Mouse (Mus musculus) E14TG2a.4 (cell line): Measurements from ENCODE around the gene Dnase2a.
A peak's percentile ranks its signal among the peaks of the same experiment; 100 is the strongest.
"Not testable (repeated sequence)": the region's sequence is repeated elsewhere in the genome, so short reads cannot be mapped to it uniquely, and the experiment has no call there.

ENCODE experiments used
- H3K27me3 ChIP-seq: 2 replicates; pipeline ENCODE4 v1.6.1; 2014; ENCODE audit warnings: low read length, control low read depth; ENCODE audit not compliant: insufficient read depth
- H3K36me3 ChIP-seq: 2 replicates; pipeline ENCODE4 v1.6.1; 2014; ENCODE audit warnings: low read length, control low read depth; ENCODE audit not compliant: insufficient read depth
- H3K4me1 ChIP-seq: replicated peaks from 2 replicates; pipeline ENCODE4 v1.6.1; 2014; ENCODE audit warnings: low read depth, low read length, control low read depth
- H3K4me3 ChIP-seq: replicated peaks from 2 replicates; pipeline ENCODE4 v1.5.1; 2014; ENCODE audit warnings: mild to moderate bottlenecking, low read length
- H3K9me3 ChIP-seq: 2 replicates; pipeline ENCODE4 v1.6.1; 2014; ENCODE audit warnings: low read length, control low read depth
- CTCF ChIP-seq: conservative IDR thresholded peaks from 2 replicates; pipeline ENCODE4 v1.5.1; 2014; ENCODE audit warnings: low read length
- NANOG ChIP-seq: IDR thresholded peaks from 2 replicates; pipeline ENCODE4 v1.6.1; 2014; ENCODE audit warnings: borderline replicate concordance, low read length, mixed read lengths
- POU5F1 ChIP-seq: IDR thresholded peaks from 2 replicates; pipeline ENCODE4 v1.6.1; 2014; ENCODE audit warnings: low read length, borderline replicate concordance

The Dnase2a gene

DNA sequence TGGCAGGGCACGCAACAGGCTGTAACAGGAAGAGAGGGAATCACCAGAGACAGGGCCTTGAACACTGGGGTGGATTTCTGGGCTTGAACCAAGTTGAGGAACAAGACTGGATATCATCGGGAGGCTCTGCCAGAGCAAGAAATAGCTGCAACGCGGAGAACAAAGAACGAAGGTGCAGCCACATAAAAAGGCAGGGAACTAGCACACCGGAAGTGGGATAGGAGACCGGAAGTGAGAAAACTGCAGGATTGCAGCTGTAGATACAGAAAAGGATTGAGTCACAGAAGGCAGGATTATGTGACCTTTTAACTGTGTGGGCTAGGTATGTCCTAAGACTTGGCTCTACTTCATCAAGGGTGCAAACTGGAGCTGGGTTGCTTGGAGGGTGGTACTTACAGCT is 4.0 kb upstream of the Dnase2a start:
- Histone ChIP-seq H3K36me3 (peaks cover 12% of the 10 kb centered on the region), H3K4me1 (peaks cover 58% of the 10 kb centered on the region), H3K9me3 (no peaks in the 10 kb centered on the region), H3K27me3 (peaks cover 21% of the 10 kb centered on the region), H3K4me3 (no peak overlapping the region)
- TF ChIP-seq CTCF, result no peak
- TF ChIP-seq NANOG, result no peak
- no peak for TF ChIP-seq POU5F1

- H3K9me3 ChIP-seq, result no peaks in the 10 kb centered on the region
- TF ChIP-seq CTCF (no peak), POU5F1 (no peak), NANOG (no peak)
Observed at GRCm38 (mm10) chr8:84907037-84907436, 1.3 kb upstream of the Dnase2a start.

DNA sequence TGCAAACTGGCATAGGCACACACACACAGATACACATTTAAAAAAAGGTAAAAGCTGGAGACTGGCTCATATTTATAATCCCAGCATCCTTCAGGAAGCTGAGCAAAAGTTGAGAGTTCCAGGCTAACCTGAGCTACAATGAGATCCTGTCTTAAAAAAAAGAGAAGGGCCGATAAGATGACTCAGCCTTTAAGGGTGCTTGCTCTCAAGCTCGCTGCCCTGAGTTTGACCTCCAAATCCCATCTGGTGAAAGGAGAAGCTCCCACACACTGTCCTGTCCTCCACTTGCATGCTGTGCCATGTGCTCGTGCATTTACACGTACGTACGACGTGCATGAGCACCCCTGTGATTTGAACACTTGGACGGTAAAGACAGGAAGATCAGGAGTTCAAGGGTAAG is 867 bp upstream of the Dnase2a start:
- Histone ChIP-seq H3K4me1 (peaks cover 69% of the 10 kb centered on the region), H3K27me3 (peaks cover 22% of the 10 kb centered on the region), H3K9me3 (no peaks in the 10 kb centered on the region), H3K36me3 (peaks cover 27% of the 10 kb centered on the region), H3K4me3 (no peak overlapping the region)
- TF ChIP-seq CTCF (no peak), NANOG (no peak), POU5F1 (no peak)

More at GRCm38 (mm10) chr8:84907037-84907436, 1.3 kb upstream of the Dnase2a start:
- peaks cover 22% of the 10 kb centered on the region for H3K27me3 ChIP-seq
- H3K4me3 ChIP-seq, result no peak overlapping the region
- peaks cover 27% of the 10 kb centered on the region for H3K36me3 ChIP-seq
- peaks cover 69% of the 10 kb centered on the region for H3K4me1 ChIP-seq

DNA sequence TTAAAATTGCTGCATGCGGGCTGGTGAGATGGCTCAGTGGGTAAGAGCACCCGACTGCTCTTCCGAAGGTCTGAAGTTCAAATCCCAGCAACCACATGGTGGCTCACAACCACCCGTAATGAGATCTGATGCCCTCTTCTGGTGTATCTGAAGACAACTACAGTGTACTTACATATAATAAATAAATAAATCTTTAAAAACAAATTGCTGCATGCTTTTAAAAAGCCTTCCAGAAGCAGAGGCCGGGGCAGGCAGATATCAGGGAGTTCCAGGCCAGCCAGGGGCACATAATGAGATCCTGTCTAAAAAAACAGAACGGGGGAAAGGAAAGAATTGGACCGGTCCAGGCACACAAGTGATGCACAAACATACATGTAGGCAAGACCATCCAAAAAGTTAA is 381 bp upstream of the Dnase2a start:
- Histone ChIP-seq H3K27me3 (peaks cover 23% of the 10 kb centered on the region), H3K4me3 (peak overlapping the region; percentile 87), H3K36me3 (peaks cover 27% of the 10 kb centered on the region), H3K4me1 (peaks cover 71% of the 10 kb centered on the region)
- not testable (repeated sequence) for H3K9me3 ChIP-seq

DNA sequence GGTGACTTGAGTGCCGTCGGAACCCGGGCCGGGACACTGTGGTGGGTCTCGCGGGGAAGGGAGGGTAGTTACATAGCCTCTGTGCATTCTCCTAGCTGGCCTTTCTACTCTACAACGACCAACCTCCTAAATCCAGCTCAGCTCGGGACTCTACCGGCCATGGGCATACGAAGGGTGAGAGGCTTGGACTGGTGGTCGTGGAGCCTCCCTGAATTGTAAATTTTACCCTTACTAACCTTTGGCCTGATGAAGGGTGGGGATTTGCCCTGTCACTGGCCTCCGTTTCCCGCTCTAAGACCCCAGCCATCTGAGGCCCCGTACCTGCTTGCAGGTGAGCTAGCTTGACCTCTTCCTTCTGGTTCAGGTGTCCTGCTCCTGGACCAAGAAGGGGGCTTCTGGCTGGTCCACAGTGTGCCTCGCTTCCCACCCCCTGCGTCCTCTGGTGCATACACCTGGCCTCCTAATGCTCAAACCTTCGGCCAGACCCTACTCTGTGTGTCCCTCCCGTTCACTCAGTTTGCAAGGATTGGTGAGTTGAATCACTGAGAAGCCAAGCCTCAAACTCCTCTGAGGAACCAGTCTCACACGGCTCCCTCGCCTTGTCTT is 905 bp downstream of the Dnase2a start:
- no peak for TF ChIP-seq CTCF
- no peak for TF ChIP-seq NANOG
- TF ChIP-seq POU5F1, result no peak

DNA sequence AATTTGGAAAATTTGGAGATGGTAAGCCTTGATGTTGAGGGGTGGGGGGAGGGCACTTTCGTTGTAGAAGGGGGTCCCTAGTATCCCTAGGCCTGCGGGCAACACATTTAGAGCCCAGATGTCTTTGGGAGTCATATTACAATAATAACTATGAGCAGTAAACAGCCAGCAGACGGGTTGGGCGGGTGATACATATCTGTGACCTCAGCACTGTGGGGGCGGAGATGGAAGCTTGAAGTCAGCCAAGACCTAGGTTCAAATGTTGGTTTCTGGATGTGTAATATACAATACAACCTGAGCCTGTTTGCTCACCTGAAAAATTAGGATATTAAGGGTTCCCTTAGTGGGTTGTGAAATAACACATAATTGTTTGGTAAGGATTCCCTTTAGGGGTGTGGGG is 1.6 kb downstream of the Dnase2a start:
- no peaks in the 10 kb centered on the region for H3K9me3 ChIP-seq
- H3K4me1 ChIP-seq, result peaks cover 66% of the 10 kb centered on the region
- H3K36me3 ChIP-seq, result peaks cover 36% of the 10 kb centered on the region
- peak overlapping the region; percentile 87 for H3K4me3 ChIP-seq
- H3K27me3 ChIP-seq, result peaks cover 23% of the 10 kb centered on the region
- no peak for TF ChIP-seq POU5F1
- no peak for TF ChIP-seq NANOG
- TF ChIP-seq CTCF, result no peak

More for the DNA sequence above, 905 bp downstream of the Dnase2a start:
- H3K9me3 ChIP-seq, result no peaks in the 10 kb centered on the region
- peak overlapping the region; percentile 87 for H3K4me3 ChIP-seq
- peaks cover 29% of the 10 kb centered on the region for H3K36me3 ChIP-seq
- peaks cover 23% of the 10 kb centered on the region for H3K27me3 ChIP-seq
- peaks cover 66% of the 10 kb centered on the region for H3K4me1 ChIP-seq

DNA sequence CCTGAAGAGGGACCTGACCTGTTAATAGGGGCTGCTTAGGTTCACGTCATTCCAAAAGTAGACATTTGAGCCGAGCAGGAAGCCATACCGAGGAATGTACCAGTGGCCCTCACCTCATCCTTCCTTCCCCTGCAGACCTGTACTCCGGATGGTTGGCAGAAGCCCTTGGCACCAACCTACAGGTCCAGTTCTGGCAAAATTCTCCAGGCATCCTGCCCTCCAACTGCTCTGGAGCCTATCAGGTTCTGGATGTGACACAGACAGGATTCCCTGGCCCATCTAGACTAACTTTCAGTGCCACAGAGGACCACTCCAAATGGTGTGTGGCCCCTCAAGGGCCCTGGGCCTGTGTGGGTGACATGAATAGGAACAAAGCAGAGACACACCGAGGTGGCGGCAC is 2.2 kb downstream of the Dnase2a start:
- TF ChIP-seq POU5F1 (no peak), CTCF (no peak)
- H3K27me3 ChIP-seq, result peaks cover 23% of the 10 kb centered on the region
- peaks cover 37% of the 10 kb centered on the region for H3K36me3 ChIP-seq
- no peaks in the 10 kb centered on the region for H3K9me3 ChIP-seq
- peaks cover 67% of the 10 kb centered on the region for H3K4me1 ChIP-seq
- H3K4me3 ChIP-seq, result no peak overlapping the region

GRCm38 (mm10) chr8:84911854-84912253 is 3.5 kb downstream of the Dnase2a start:
- peak overlapping the region; percentile 85 for H3K4me3 ChIP-seq
- H3K4me1 ChIP-seq, result peaks cover 75% of the 10 kb centered on the region
- H3K27me3 ChIP-seq, result peaks cover 23% of the 10 kb centered on the region
- no peaks in the 10 kb centered on the region for H3K9me3 ChIP-seq
- TF ChIP-seq CTCF, result no peak
- peaks cover 50% of the 10 kb centered on the region for H3K36me3 ChIP-seq

DNA sequence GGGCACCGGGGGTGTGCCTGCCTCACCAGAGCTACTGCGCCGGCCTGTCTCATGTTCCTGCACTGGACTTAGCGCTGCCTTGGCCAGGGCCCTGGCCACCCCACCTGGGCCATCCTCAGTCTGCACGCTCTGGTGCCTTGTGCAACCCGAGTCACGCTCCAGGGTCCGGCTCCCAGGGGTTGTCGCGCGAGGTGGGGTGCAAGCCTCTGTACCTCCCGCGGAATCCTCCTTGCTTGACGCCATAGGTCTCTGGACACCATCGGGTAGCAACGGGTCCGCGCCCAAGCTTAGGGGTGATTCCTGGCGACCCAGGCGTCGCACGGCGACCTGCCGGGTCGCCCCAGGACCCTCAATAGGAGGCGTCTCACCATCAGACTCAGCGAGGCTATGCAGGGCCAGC is 4.0 kb downstream of the Dnase2a start:
- peaks cover 23% of the 10 kb centered on the region for H3K27me3 ChIP-seq
- peaks cover 56% of the 10 kb centered on the region for H3K36me3 ChIP-seq
- no peaks in the 10 kb centered on the region for H3K9me3 ChIP-seq
- H3K4me1 ChIP-seq, result peaks cover 75% of the 10 kb centered on the region
- H3K4me3 ChIP-seq, result peak overlapping the region; percentile 85
- TF ChIP-seq NANOG (no peak), POU5F1 (no peak), CTCF (no peak)
